Mouse (Mus musculus): ENCODE measurements around the gene Ifna16.

GRCm38 (mm10) chr4:88655461-88655860 lies 21.3 kb downstream of the Ifna16 start:
- TF ChIP-seq POLR2A (IDR thresholded peaks at IDR 0.05; ENCODE audit: low read depth, low read length) (no peak), CTCF (IDR thresholded peaks at IDR 0.05; ENCODE audit: borderline replicate concordance, insufficient read depth, low read length) (no peak)

Data from embryonic fibroblast, embryonic 13.5 days (primary cell).